ENCODE assay signal across 8 mouse cellular contexts in genomic region chr11:43682415-43683217, GRCm38 (mm10). TPM values are rescaled to one million over a fixed set of nuclear protein-coding genes. Genes with fewer than 3 reads are reported as not detected.
DNase-seq lines count a peak whose midpoint lies in the region; ATAC-seq and TF ChIP-seq lines count a peak whose summit lies in the region.

No protein-coding gene starts in this region.

- 1% methylated on average over 55 of the region's 72 CpGs for WGBS in heart, embryonic 11.5 days (ENCODE audit: insufficient replicate concordance)
- under 1% methylated on average over 57 of the region's 72 CpGs for WGBS in kidney, embryonic 16.5 days
- 1% methylated on average over 55 of the region's 72 CpGs for WGBS in liver, embryonic 12.5 days (ENCODE audit: insufficient replicate concordance)
- WGBS in stomach, embryonic 16.5 days: under 1% methylated on average over 72 of the region's 72 CpGs

- H3K36me3 ChIP-seq in heart, embryonic 11.5 days (ENCODE audit: control insufficient read depth, insufficient read depth, low read length): no peaks in the 10 kb centered on the region; the same call in 1 of the 2 replicates
- H3K36me3 ChIP-seq in kidney, embryonic 16.5 days (ENCODE audit: insufficient read depth, low read length): no peaks in the 10 kb centered on the region
- H3K36me3 ChIP-seq in liver, embryonic 12.5 days: peaks cover 36% of the 10 kb centered on the region
- peaks cover 3% of the 10 kb centered on the region; the same call in 1 of the 2 replicates for H3K36me3 ChIP-seq in stomach, embryonic 16.5 days (ENCODE audit: control insufficient read depth, insufficient read depth, low read length)

- no peak for TF ChIP-seq CTCF in bone marrow macrophage, adult 2 months (IDR thresholded peaks at IDR 0.05; ENCODE audit: low read depth, low read length)
- no peak for TF ChIP-seq CTCF in embryonic fibroblast, embryonic 13.5 days (IDR thresholded peaks at IDR 0.05; ENCODE audit: borderline replicate concordance, insufficient read depth, low read length)

- no peaks in the 10 kb centered on the region for H3K9me3 ChIP-seq in heart, embryonic 11.5 days (replicated peaks; ENCODE audit: control insufficient read depth, low read length)
- no peaks in the 10 kb centered on the region for H3K9me3 ChIP-seq in kidney, embryonic 16.5 days (ENCODE audit: low read length)
- H3K9me3 ChIP-seq in liver, embryonic 12.5 days (replicated peaks): no peaks in the 10 kb centered on the region
- H3K9me3 ChIP-seq in stomach, embryonic 16.5 days (replicated peaks; ENCODE audit: control insufficient read depth, low read length): no peaks in the 10 kb centered on the region

- H3K9ac ChIP-seq in heart, embryonic 11.5 days (ENCODE audit: low read depth, low read length): peak overlapping the region; percentile 97
- H3K9ac ChIP-seq in kidney, embryonic 16.5 days (replicated peaks; ENCODE audit: low read length): peak overlapping the region; percentile 97
- peak overlapping the region; percentile 98 for H3K9ac ChIP-seq in liver, embryonic 12.5 days
- peak overlapping the region; percentile 98 for H3K9ac ChIP-seq in stomach, embryonic 16.5 days (ENCODE audit: low read length)

- H3K4me3 ChIP-seq in bone marrow macrophage, adult 2 months (ENCODE audit: insufficient read depth, low read length): peak overlapping the region; percentile 99
- H3K4me3 ChIP-seq in embryonic fibroblast, embryonic 13.5 days (ENCODE audit: insufficient read depth, low read length): peak overlapping the region; percentile 77
- peak overlapping the region; percentile 89 for H3K4me3 ChIP-seq in heart, embryonic 11.5 days (ENCODE audit: low read depth, low read length)
- peak overlapping the region; percentile 92 for H3K4me3 ChIP-seq in kidney, embryonic 16.5 days (ENCODE audit: low read length)
- H3K4me3 ChIP-seq in liver, embryonic 12.5 days: peak overlapping the region; percentile 97
- H3K4me3 ChIP-seq in stomach, embryonic 16.5 days (replicated peaks; ENCODE audit: low read length): peak overlapping the region; percentile 86

- peak; percentile 82 for DNase-seq in CD4-positive helper T cell, adult 2 months (ENCODE audit: low read depth, low spot score)
- peak; percentile 36 to 38 for DNase-seq in natural killer cell, adult 2 months (ENCODE audit: low spot score in 2 of 2)

- peak overlapping the region; percentile 65 for H3K27ac ChIP-seq in bone marrow macrophage, adult 2 months (ENCODE audit: insufficient read depth, low read depth, low read length)
- peak overlapping the region; percentile 21; the same call in 1 of the 2 replicates for H3K27ac ChIP-seq in embryonic fibroblast, embryonic 13.5 days (ENCODE audit: insufficient read depth, low read length)
- H3K27ac ChIP-seq in heart, embryonic 11.5 days (ENCODE audit: low read depth, low read length): peak overlapping the region; percentile 95
- H3K27ac ChIP-seq in kidney, embryonic 16.5 days (ENCODE audit: low read length): peak overlapping the region; percentile 83
- H3K27ac ChIP-seq in liver, embryonic 12.5 days: peak overlapping the region; percentile 91
- peak overlapping the region; percentile 93 for H3K27ac ChIP-seq in stomach, embryonic 16.5 days (ENCODE audit: low read length)

- peak; percentile 12; the same call in 1 of the 2 replicates for ATAC-seq in heart, embryonic 11.5 days (replicated peaks; ENCODE audit: insufficient number of reproducible peaks, low FRiP score, low TSS enrichment)
- ATAC-seq in kidney, embryonic 16.5 days (ENCODE audit: low FRiP score, low TSS enrichment): peak; percentile 36
- peak; percentile 20 for ATAC-seq in liver, embryonic 12.5 days
- peak; percentile 16; the same call in 1 of the 2 replicates for ATAC-seq in stomach, embryonic 16.5 days (ENCODE audit: insufficient read depth, low FRiP score)

- peaks cover 10% of the 10 kb centered on the region for H3K4me1 ChIP-seq in bone marrow macrophage, adult 2 months (ENCODE audit: control insufficient read depth, insufficient read depth, low read length)
- H3K4me1 ChIP-seq in embryonic fibroblast, embryonic 13.5 days (ENCODE audit: control insufficient read depth, insufficient read depth, low read length): 0 out of 2 replicates have a peak, but pooled peaks cover 4% of the 10 kb centered on the region
- H3K4me1 ChIP-seq in heart, embryonic 11.5 days (ENCODE audit: control insufficient read depth, insufficient read depth, low read length): peaks cover 9% of the 10 kb centered on the region; the same call in 1 of the 2 replicates
- peaks cover 13% of the 10 kb centered on the region for H3K4me1 ChIP-seq in kidney, embryonic 16.5 days (ENCODE audit: insufficient read depth, low read length)
- peaks cover 38% of the 10 kb centered on the region for H3K4me1 ChIP-seq in liver, embryonic 12.5 days
- peaks cover 6% of the 10 kb centered on the region; the same call in 1 of the 2 replicates for H3K4me1 ChIP-seq in stomach, embryonic 16.5 days (ENCODE audit: control insufficient read depth, insufficient read depth, low read length)

- no peak for TF ChIP-seq POLR2A in bone marrow macrophage, adult 2 months (IDR thresholded peaks at IDR 0.05; ENCODE audit: borderline replicate concordance, low read depth, low read length)
- TF ChIP-seq POLR2A in embryonic fibroblast, embryonic 13.5 days (IDR thresholded peaks at IDR 0.05; ENCODE audit: low read depth, low read length): peak; percentile 37; the same call in 1 of the 2 replicates

- peak overlapping the region; percentile 84 for H3K4me2 ChIP-seq in heart, embryonic 11.5 days
- H3K4me2 ChIP-seq in kidney, embryonic 16.5 days (replicated peaks; ENCODE audit: low read depth, low read length): peak overlapping the region; percentile 73
- peak overlapping the region; percentile 95 for H3K4me2 ChIP-seq in liver, embryonic 12.5 days
- peak overlapping the region; percentile 80 for H3K4me2 ChIP-seq in stomach, embryonic 16.5 days (ENCODE audit: low read depth, low read length)

- no peaks in the 10 kb centered on the region for H3K27me3 ChIP-seq in heart, embryonic 11.5 days (ENCODE audit: control insufficient read depth, insufficient read depth, low read length)
- no peaks in the 10 kb centered on the region for H3K27me3 ChIP-seq in kidney, embryonic 16.5 days (ENCODE audit: insufficient read depth, low read length)
- H3K27me3 ChIP-seq in liver, embryonic 12.5 days (replicated peaks): no peaks in the 10 kb centered on the region
- no peaks in the 10 kb centered on the region for H3K27me3 ChIP-seq in stomach, embryonic 16.5 days (ENCODE audit: control insufficient read depth, insufficient read depth, low read length)

RNA-seq across cellular contexts. Expression of gene Pwwp2a, which starts 0.8 kb away (rescaled TPM):
- 35.4 and 36.2 TPM in 2 replicates for polyA plus RNA-seq in bone marrow macrophage, adult 2 months (2012; ENCODE audit: insufficient read depth, insufficient read length, missing spikeins)
- 23.9 and 27.6 TPM in 2 replicates for polyA plus RNA-seq in embryonic fibroblast, embryonic 13.5 days (2011; ENCODE audit: insufficient read length, low read depth, missing spikeins)
- 24.8 and 30.1 TPM in 2 replicates for polyA plus RNA-seq in heart, embryonic 11.5 days (2014; fragmentation: Nextera tagmentation; extraction: Ambion mirVana)
- 13.6 and 21.0 TPM in 2 replicates for polyA plus RNA-seq in kidney, embryonic 16.5 days (2015; fragmentation: Nextera tagmentation; extraction: Ambion mirVana)
- polyA plus RNA-seq in liver, embryonic 12.5 days (2016; fragmentation: Nextera tagmentation; extraction: Ambion mirVana): 24.9 and 26.4 TPM in 2 replicates
- 9.4 and 11.9 TPM in 2 replicates for polyA plus RNA-seq in stomach, embryonic 16.5 days (2015; fragmentation: Nextera tagmentation; extraction: Ambion mirVana)

Comparison
In these comparisons a context has a peak if more than half of its experiments do, and no peak if none do; other contexts are left out.
1. Peak in every context shown above with its lines: DNase-seq, ATAC-seq, H3K4me3 ChIP-seq and H3K27ac ChIP-seq.
2. H3K27ac ChIP-seq: peak in every context shown above with its lines; median percentile 95 in heart, embryonic 11.5 days; 93 in stomach, embryonic 16.5 days; 91 in liver, embryonic 12.5 days; 83 in kidney, embryonic 16.5 days; 65 in bone marrow macrophage, adult 2 months; 21 in embryonic fibroblast, embryonic 13.5 days.